Mouse (Mus musculus): ENCODE data around the gene Parp14.

The Parp14 gene

GRCm38 (mm10) chr16:35869656-35870055 lies 1.7 kb downstream of the Parp14 start:
- DNase-seq: no peak

- no peak for DNase-seq
Observed at GRCm38 (mm10) chr16:35869126-35869525, 2.2 kb downstream of the Parp14 start.

- DNase-seq: no peak
Observed at GRCm38 (mm10) chr16:35867726-35868125, 3.6 kb downstream of the Parp14 start.

GRCm38 (mm10) chr16:35862057-35862456 lies 9.3 kb downstream of the Parp14 start:
- no peak for DNase-seq

GRCm38 (mm10) chr16:35860236-35860635 lies 11.1 kb downstream of the Parp14 start:
- no peak for DNase-seq

- DNase-seq: no peak
Observed at GRCm38 (mm10) chr16:35856766-35857165, 14.6 kb downstream of the Parp14 start.

GRCm38 (mm10) chr16:35855846-35856245 lies 15.5 kb downstream of the Parp14 start:
- DNase-seq: no peak

- no peak for DNase-seq
Observed at GRCm38 (mm10) chr16:35847138-35847537, 24.2 kb downstream of the Parp14 start.

GRCm38 (mm10) chr16:35839680-35840079 lies 31.7 kb downstream of the Parp14 start:
- no peak for DNase-seq

GRCm38 (mm10) chr16:35834653-35835052 lies 36.7 kb downstream of the Parp14 start:
- no peak for DNase-seq

GRCm38 (mm10) chr16:35832926-35833325 lies 38.4 kb downstream of the Parp14 start:
- no peak for DNase-seq

GRCm38 (mm10) chr16:35829999-35830398 lies 41.3 kb downstream of the Parp14 start:
- no peak for DNase-seq

GRCm38 (mm10) chr16:35817255-35818089 lies 53.9 kb downstream of the Parp14 start:
- DNase-seq: peak; percentile 86

- no peak for DNase-seq
Observed at GRCm38 (mm10) chr16:35813119-35813518, 58.2 kb downstream of the Parp14 start.

- DNase-seq: no peak
Observed at GRCm38 (mm10) chr16:35808838-35809237, 62.5 kb downstream of the Parp14 start.

GRCm38 (mm10) chr16:35807663-35807992 lies 63.7 kb downstream of the Parp14 start:
- no peak for DNase-seq

- no peak for DNase-seq
Observed at GRCm38 (mm10) chr16:35806973-35807662, 64.2 kb downstream of the Parp14 start.

GRCm38 (mm10) chr16:35803723-35804122 lies 67.6 kb downstream of the Parp14 start:
- DNase-seq: no peak

- DNase-seq: no peak
Observed at GRCm38 (mm10) chr16:35802163-35802562, 69.2 kb downstream of the Parp14 start.

- no peak for DNase-seq
Observed at GRCm38 (mm10) chr16:35791962-35792521, 79.3 kb downstream of the Parp14 start.

GRCm38 (mm10) chr16:35788330-35788729 lies 83.0 kb downstream of the Parp14 start:
- DNase-seq: no peak

GRCm38 (mm10) chr16:35787568-35788189 lies 83.7 kb downstream of the Parp14 start:
- DNase-seq: no peak

- no peak for DNase-seq
Observed at GRCm38 (mm10) chr16:35787163-35787562, 84.2 kb downstream of the Parp14 start.
